Mouse (Mus musculus): ENCODE measurements around the gene Hoxa10.

DNA sequence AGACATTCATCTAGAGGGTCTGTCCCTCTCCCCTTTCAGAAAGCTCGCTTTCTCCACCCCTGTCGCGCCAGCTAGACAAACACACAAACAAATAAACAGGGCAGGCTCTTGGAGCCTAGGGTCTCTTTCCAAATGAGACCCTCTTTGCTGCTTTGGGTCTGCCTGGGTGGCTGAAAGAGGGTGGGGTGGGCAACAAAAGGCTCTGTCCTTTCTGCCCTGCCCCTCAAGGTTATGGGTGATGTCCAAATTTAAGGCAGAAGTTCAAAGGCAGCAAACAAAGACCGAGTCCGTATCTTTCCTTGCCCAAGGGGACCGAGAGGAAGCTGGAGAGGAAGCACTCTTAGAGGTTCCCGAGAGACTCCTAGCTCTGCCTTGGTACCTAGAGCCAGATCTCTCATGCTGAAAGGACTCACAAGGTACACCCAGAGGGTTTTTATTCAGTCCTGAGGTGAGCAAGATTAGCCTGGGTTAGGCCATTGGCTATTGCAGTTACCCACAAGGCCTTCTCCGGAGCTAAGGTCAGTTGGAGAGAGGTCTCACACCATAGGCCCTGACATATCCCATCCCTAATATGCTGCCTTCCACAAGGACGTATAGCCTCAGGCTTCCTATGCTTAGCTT is 457 bp upstream of the Hoxa10 start:
- TF ChIP-seq CTCF (IDR thresholded peaks at IDR 0.05; ENCODE audit: low read depth, low read length): no peak
- TF ChIP-seq POLR2A (IDR thresholded peaks at IDR 0.05; ENCODE audit: extremely low read depth, insufficient read depth, low read length): no peak
